Mouse (Mus musculus) liver, embryonic 18 days (tissue): Measurements from ENCODE around the gene Emd. TPM values are rescaled to one million over a fixed set of nuclear protein-coding genes. Genes with fewer than 3 reads are reported as not detected.

Experiments
- polyA plus RNA-seq: library from polyadenylated mRNA; depleted of rRNA; stranded (reverse); fragments of >200 nt; gene quantifications from 2 replicates; pipeline ENCODE4 v1.2.3, GENCODE M21; 2012; rRNA removed

The Emd gene
- 21.0 and 25.4 TPM in 2 replicates for polyA plus RNA-seq

GRCm38 (mm10) chrX:74254153-74254887 is at the start of gene Emd:
TSS of gene Emd (plus strand) at chrX:74254687.

DNA sequence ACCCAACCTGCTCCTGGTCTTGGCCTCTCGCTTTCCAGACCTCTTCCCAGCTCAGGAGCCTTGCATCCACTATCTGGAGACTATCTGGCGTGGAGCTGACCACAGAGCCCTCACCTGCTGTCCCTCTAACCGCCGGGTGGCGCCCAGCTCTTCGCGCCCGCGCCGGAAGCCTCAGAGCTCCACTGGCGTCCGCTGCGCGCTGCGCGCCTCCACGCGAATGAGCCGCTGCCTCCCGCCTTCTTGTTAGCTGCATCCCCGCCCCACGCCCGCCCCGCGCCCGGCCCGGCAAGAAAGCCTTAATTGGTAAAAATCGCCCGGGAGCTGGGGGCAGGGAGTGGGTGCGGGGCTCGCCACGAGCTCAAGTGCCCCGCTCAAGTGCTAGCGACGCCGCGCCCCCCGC is 4.9 kb upstream of the Emd start, which contains the start of gene Flna:
Gene Flna, minus strand, starts transcription at position 206 of the 400 bp plus-strand sequence.

DNA sequence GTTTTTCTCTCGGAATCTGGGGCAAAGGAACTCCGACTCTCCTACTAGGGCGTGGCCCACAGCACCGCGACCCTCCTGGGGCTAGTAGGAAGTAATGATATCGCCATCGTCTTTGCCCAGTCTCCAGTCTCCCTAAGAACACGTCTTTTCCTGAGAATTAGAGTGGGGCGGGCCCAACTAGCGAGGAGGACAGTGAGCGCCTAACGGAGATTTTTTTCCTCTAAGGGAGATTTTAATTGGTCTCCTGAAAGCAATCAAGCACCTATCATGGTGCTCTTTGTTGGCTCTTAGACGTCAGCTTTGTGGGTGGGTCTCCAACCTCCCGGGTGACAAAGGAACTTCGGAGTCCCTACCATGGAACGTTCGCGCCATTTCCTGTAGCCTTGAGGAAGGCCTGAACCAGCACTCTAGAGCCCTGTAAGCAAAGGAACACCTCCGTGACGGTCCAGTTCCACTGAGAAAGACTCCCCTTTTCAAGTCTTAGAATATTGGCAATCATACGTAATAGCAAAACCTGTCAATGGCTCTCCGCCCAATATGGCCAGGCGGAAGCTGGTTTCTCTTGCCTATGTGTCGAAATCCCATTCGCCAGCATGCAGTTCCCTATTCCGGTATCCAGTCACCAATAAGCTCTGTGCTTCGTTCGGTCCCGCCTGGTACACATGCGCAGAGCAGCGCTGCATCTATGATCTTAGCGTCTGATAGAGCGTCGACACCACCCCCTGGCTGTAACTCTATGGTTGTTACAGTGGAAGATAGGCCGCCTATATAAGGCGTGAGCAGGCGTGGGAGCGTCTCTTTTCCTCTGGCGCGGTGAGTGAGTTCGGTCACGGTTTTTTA is 15.8 kb downstream of the Emd start, which contains the start of gene Rpl10:
Gene Rpl10, plus strand, starts transcription at position 751 of the 840 bp plus-strand sequence.

DNA sequence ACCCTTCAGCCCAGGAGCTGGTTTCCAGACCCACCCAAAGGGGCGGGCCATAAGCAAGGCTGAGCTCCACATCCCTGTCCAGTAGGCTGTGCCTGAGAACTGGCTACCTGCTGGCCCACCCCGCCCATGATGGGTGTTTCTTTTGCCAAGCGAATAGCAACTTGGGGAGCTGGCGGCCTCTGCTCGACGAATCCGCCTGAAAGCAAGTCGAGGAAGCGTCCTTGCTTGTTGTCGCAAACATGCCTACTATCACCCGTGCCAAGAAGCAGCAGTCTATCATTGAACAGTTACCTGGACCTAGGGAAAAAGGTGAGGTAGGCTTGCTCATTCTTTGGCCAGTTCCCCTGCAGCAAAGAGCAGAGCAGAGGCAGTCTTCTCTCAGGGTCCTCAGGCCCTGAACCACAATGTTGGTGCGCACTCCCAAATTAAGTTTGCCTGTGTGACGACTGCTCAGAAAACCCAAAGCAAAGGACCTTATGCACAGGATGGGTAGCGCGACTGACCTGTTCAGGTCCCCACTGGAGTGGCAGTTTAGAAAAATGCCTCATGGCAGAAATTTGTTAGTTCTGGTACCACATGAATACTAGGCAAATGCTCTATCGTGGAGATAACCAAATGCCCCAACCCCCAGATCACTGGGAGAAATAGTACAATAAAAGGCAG is 27.4 kb downstream of the Emd start, which contains the start of the genes Taz and Dnase1l1:
Gene Taz, plus strand, starts transcription at position 181 of the 663 bp plus-strand sequence.
Gene Dnase1l1, minus strand, starts transcription at position 606 of the 663 bp plus-strand sequence.

GRCm38 (mm10) chrX:74296538-74297448 is 42.3 kb downstream of the Emd start, which contains the start of gene Atp6ap1:
TSS of gene Atp6ap1 (plus strand) at chrX:74297097.

GRCm38 (mm10) chrX:74304867-74305700 is 50.6 kb downstream of the Emd start, which contains the start of gene Gdi1:
TSS of gene Gdi1 (plus strand) at chrX:74304998.

Other genes with a start within 250 kb of the Emd start
- gene Irak1, start 230.8 kb upstream of the Emd start, polyA plus RNA-seq = 21.7 and 22.4 TPM in 2 replicates
- gene Opn1mw, start 127.2 kb upstream of the Emd start, polyA plus RNA-seq = not detected in 2 replicates
- 3.2 and 3.9 TPM in 2 replicates for gene Mecp2, start 119.3 kb upstream of the Emd start, polyA plus RNA-seq
- not detected in 2 replicates for gene Tex28, start 86.8 kb upstream of the Emd start, polyA plus RNA-seq
- gene Tktl1, start 77.4 kb upstream of the Emd start, polyA plus RNA-seq = not detected in 2 replicates
- gene Flna, start 4.9 kb upstream of the Emd start, polyA plus RNA-seq = 78.2 and 95.5 TPM in 2 replicates
- 1,323 and 1,359 TPM in 2 replicates for gene Rpl10, start 16.1 kb downstream of the Emd start, polyA plus RNA-seq
- gene Taz, start 27.2 kb downstream of the Emd start, polyA plus RNA-seq = 27.9 and 31.7 TPM in 2 replicates
- gene Dnase1l1, start 27.6 kb downstream of the Emd start, polyA plus RNA-seq = 12.3 and 12.4 TPM in 2 replicates
- gene Atp6ap1, start 42.4 kb downstream of the Emd start, polyA plus RNA-seq = 78.4 and 81.0 TPM in 2 replicates
- gene Gdi1, start 50.3 kb downstream of the Emd start, polyA plus RNA-seq = 114 and 163 TPM in 2 replicates
- gene Fam50a, start 58.3 kb downstream of the Emd start, polyA plus RNA-seq = 17.1 and 18.8 TPM in 2 replicates
- 2.4 and 3.7 TPM in 2 replicates for gene Plxna3, start 74.4 kb downstream of the Emd start, polyA plus RNA-seq
- gene Lage3, start 98.9 kb downstream of the Emd start, polyA plus RNA-seq = 42.7 and 52.1 TPM in 2 replicates
- 19.6 and 21.6 TPM in 2 replicates for gene Ubl4a, start 118.5 kb downstream of the Emd start, polyA plus RNA-seq
- gene Slc10a3, start 118.7 kb downstream of the Emd start, polyA plus RNA-seq = 4.5 and 4.9 TPM in 2 replicates
- gene Fam3a, start 138.6 kb downstream of the Emd start, polyA plus RNA-seq = 13.7 and 15.3 TPM in 2 replicates
- gene Ikbkg, start 138.6 kb downstream of the Emd start, polyA plus RNA-seq = 18.2 and 19.2 TPM in 2 replicates
- 23.5 and 26.4 TPM in 2 replicates for gene G6pdx, start 174.5 kb downstream of the Emd start, polyA plus RNA-seq
- not detected in 2 replicates for gene Gm6880, start 226.7 kb downstream of the Emd start, polyA plus RNA-seq